Mouse (Mus musculus): ENCODE data around the gene Lyst. TPM values are rescaled to one million over a fixed set of nuclear protein-coding genes. Genes with fewer than 3 reads are reported as not detected.

Gene Lyst
- total and polyA plus RNA-seq, 3 experiments = 2.9 to 3.1 TPM; not detected in 1

- Histone ChIP-seq H3K9me3 (replicated peaks; ENCODE audit: insufficient read depth, low read length) (no peaks in the 10 kb centered on the region), H3K27me3 (ENCODE audit: control insufficient read depth in 1 of 2, insufficient read depth in 2 of 2, low read length in 2 of 2) (no peaks in the 10 kb centered on the region), H3K79me2 (ENCODE audit: control insufficient read depth, insufficient read depth, low read length, poor library complexity) (no peaks in the 10 kb centered on the region), H3K4me3 (ENCODE audit: control insufficient read depth in 1 of 2, insufficient read depth in 1 of 2, low read depth in 2 of 2, low read length in 2 of 2) (no peak overlapping the region), H3K4me1 (ENCODE audit: control insufficient read depth in 1 of 2, insufficient read depth in 2 of 2, low read length in 2 of 2) (peaks cover 6 to 13% of the 10 kb centered on the region in 2 experiments; a peak in 3 of 4 replicates), H3K27ac (ENCODE audit: control insufficient read depth, low read depth, low read length) (no peak overlapping the region), H3K9ac (ENCODE audit: control insufficient read depth, low read depth, low read length, poor library complexity, severe bottlenecking) (no peak overlapping the region), H3K36me3 (ENCODE audit: control insufficient read depth in 1 of 2, insufficient read depth in 2 of 2, low read length in 2 of 2) (peaks cover 0 to 4% of the 10 kb centered on the region in 2 experiments; a peak in 2 of 4 replicates)
- TF ChIP-seq RCOR1 (IDR thresholded peaks at IDR 0.05; ENCODE audit: low read depth, low read length) = no peak
- TF ChIP-seq MYC (IDR thresholded peaks at IDR 0.05; ENCODE audit: low read depth, low read length) = no peak
- no peak for TF ChIP-seq ETS1 (IDR thresholded peaks at IDR 0.05; ENCODE audit: low read depth, low read length)
- TF ChIP-seq JUND (IDR thresholded peaks at IDR 0.05; ENCODE audit: low read depth, low read length) = no peak
- TF ChIP-seq ZMIZ1 (IDR thresholded peaks at IDR 0.05; ENCODE audit: low read depth, low read length) = no peak
- no peak for TF ChIP-seq EP300 (IDR thresholded peaks at IDR 0.05; ENCODE audit: low read depth in 1 of 2, low read length in 2 of 2)
- no peak for TF ChIP-seq NELFE (IDR thresholded peaks at IDR 0.05; ENCODE audit: low read depth, low read length)
- TF ChIP-seq POLR2AphosphoS5 (IDR thresholded peaks at IDR 0.05; ENCODE audit: borderline replicate concordance, low read depth, low read length) = no peak
- no peak for TF ChIP-seq ZKSCAN1 (IDR thresholded peaks at IDR 0.05; ENCODE audit: low read depth, low read length)
- no peak for TF ChIP-seq ZC3H11A (IDR thresholded peaks at IDR 0.05; ENCODE audit: low read depth, low read length)
- no peak for TF ChIP-seq KAT2A (conservative IDR thresholded peaks at IDR 0.05; ENCODE audit: low read depth, low read length)
- DNase-seq (ENCODE audit: low read depth, low spot score) = no peak
These were observed 41.6 kb upstream of the Lyst start for GRCm38 (mm10) chr13:13548431-13549190.

- peak; percentile 32 for DNase-seq (ENCODE audit: low read depth, low spot score)
- H3K79me2 ChIP-seq (ENCODE audit: control insufficient read depth, insufficient read depth, low read length, poor library complexity) = no peaks in the 10 kb centered on the region
- H3K4me3 ChIP-seq (ENCODE audit: control insufficient read depth in 1 of 2, insufficient read depth in 1 of 2, low read depth in 2 of 2, low read length in 2 of 2) = no peak overlapping the region
- peak overlapping the region; percentile 11; the same call in 1 of the 2 replicates for H3K9ac ChIP-seq (ENCODE audit: control insufficient read depth, low read depth, low read length, poor library complexity, severe bottlenecking)
- H3K9me3 ChIP-seq (replicated peaks; ENCODE audit: insufficient read depth, low read length) = no peaks in the 10 kb centered on the region
- H3K4me1 ChIP-seq (ENCODE audit: control insufficient read depth in 1 of 2, insufficient read depth in 2 of 2, low read length in 2 of 2) = peaks cover 6 to 13% of the 10 kb centered on the region in 2 experiments; a peak in 3 of 4 replicates
- TF ChIP-seq CHD2 (IDR thresholded peaks at IDR 0.05; ENCODE audit: low read length) (no peak), MYB (IDR thresholded peaks at IDR 0.05; ENCODE audit: low read depth, low read length) (no peak), POLR2A (IDR thresholded peaks at IDR 0.05; ENCODE audit: control insufficient read depth in 1 of 2, insufficient read depth in 1 of 2, low read depth in 1 of 2, low read length in 2 of 2, poor library complexity in 1 of 2) (no peak), RCOR1 (IDR thresholded peaks at IDR 0.05; ENCODE audit: low read depth, low read length) (no peak), MAFK (IDR thresholded peaks at IDR 0.05; ENCODE audit: borderline replicate concordance, low read depth, low read length) (no peak), HCFC1 (IDR thresholded peaks at IDR 0.05; ENCODE audit: low read depth, low read length) (no peak), RAD21 (IDR thresholded peaks at IDR 0.05; ENCODE audit: low read depth, low read length) (no peak), BHLHE40 (IDR thresholded peaks at IDR 0.05; ENCODE audit: borderline replicate concordance, low read depth, low read length) (no peak), UBTF (IDR thresholded peaks at IDR 0.05; ENCODE audit: borderline replicate concordance, insufficient read depth, low read depth, low read length) (no peak), TCF12 (IDR thresholded peaks at IDR 0.05; ENCODE audit: low read depth, low read length) (no peak), MYC (IDR thresholded peaks at IDR 0.05; ENCODE audit: low read depth, low read length) (no peak), ZMIZ1 (IDR thresholded peaks at IDR 0.05; ENCODE audit: low read depth, low read length) (no peak), SIN3A (IDR thresholded peaks at IDR 0.05; ENCODE audit: low read length) (no peak), SMC3 (IDR thresholded peaks at IDR 0.05; ENCODE audit: low read depth, low read length) (no peak), KAT2A (conservative IDR thresholded peaks at IDR 0.05; ENCODE audit: low read depth, low read length) (no peak), JUND (IDR thresholded peaks at IDR 0.05; ENCODE audit: low read depth, low read length) (no peak), ZKSCAN1 (IDR thresholded peaks at IDR 0.05; ENCODE audit: low read depth, low read length) (no peak), E2F4 (IDR thresholded peaks at IDR 0.05; ENCODE audit: borderline replicate concordance, low read depth, low read length) (no peak), ELF1 (IDR thresholded peaks at IDR 0.05; ENCODE audit: low read depth, low read length) (no peak), TBP (IDR thresholded peaks at IDR 0.05; ENCODE audit: low read depth, low read length) (no peak)
- peaks cover 0 to 4% of the 10 kb centered on the region in 2 experiments; a peak in 2 of 4 replicates for H3K36me3 ChIP-seq (ENCODE audit: control insufficient read depth in 1 of 2, insufficient read depth in 2 of 2, low read length in 2 of 2)
- H3K27ac ChIP-seq (ENCODE audit: control insufficient read depth, low read depth, low read length) = peak overlapping the region; percentile 24; the same call in 1 of the 2 replicates
- no peaks in the 10 kb centered on the region for H3K27me3 ChIP-seq (ENCODE audit: control insufficient read depth in 1 of 2, insufficient read depth in 2 of 2, low read length in 2 of 2)
These were observed 40.2 kb upstream of the Lyst start for GRCm38 (mm10) chr13:13549687-13550660.
